Mouse (Mus musculus) forelimb bud, embryonic 11.5 days (tissue): Measurements from ENCODE around the gene Wdr1.
"Not testable (repeated sequence)": the region's sequence is repeated elsewhere in the genome, so short reads cannot be mapped to it uniquely, and the experiment has no call there.

Source experiments
- DNase-seq: peaks from one replicate; pipeline ENCODE4 v3.0.0-alpha.2; 2012; ENCODE audit warnings: low read depth, low spot score

Gene Wdr1

GRCm38 (mm10) chr5:38496491-38497057 lies 66.4 kb downstream of the Wdr1 start:
- DNase-seq = no peak

- DNase-seq = no peak
These were observed 69.1 kb downstream of the Wdr1 start for GRCm38 (mm10) chr5:38493890-38494289.

- DNase-seq = no peak
These were observed 71.3 kb downstream of the Wdr1 start for GRCm38 (mm10) chr5:38491763-38492162.

GRCm38 (mm10) chr5:38489739-38490138 lies 73.3 kb downstream of the Wdr1 start:
- no peak for DNase-seq

GRCm38 (mm10) chr5:38488673-38489615 lies 74.1 kb downstream of the Wdr1 start:
- DNase-seq = no peak

GRCm38 (mm10) chr5:38488026-38488425 lies 75.0 kb downstream of the Wdr1 start:
- no peak for DNase-seq

GRCm38 (mm10) chr5:38487247-38487646 lies 75.8 kb downstream of the Wdr1 start:
- no peak for DNase-seq

GRCm38 (mm10) chr5:38485946-38486345 lies 77.1 kb downstream of the Wdr1 start:
- DNase-seq = no peak

- DNase-seq = no peak
These were observed 79.4 kb downstream of the Wdr1 start for GRCm38 (mm10) chr5:38483518-38484110.

GRCm38 (mm10) chr5:38480822-38481707 lies 82.0 kb downstream of the Wdr1 start:
- no peak for DNase-seq

- no peak for DNase-seq
These were observed 82.9 kb downstream of the Wdr1 start for GRCm38 (mm10) chr5:38479908-38480725.

- DNase-seq = not testable (repeated sequence)
These were observed 83.5 kb downstream of the Wdr1 start for GRCm38 (mm10) chr5:38479545-38479907.

GRCm38 (mm10) chr5:38479027-38479426 lies 84.0 kb downstream of the Wdr1 start:
- DNase-seq = no peak

GRCm38 (mm10) chr5:38477731-38478445 lies 85.1 kb downstream of the Wdr1 start:
- DNase-seq = no peak

- DNase-seq = no peak
These were observed 86.0 kb downstream of the Wdr1 start for GRCm38 (mm10) chr5:38476861-38477565.
